Mouse (Mus musculus): Measurements from ENCODE around the gene Sfpq. TPM values are rescaled to one million over a fixed set of nuclear protein-coding genes. Genes with fewer than 3 reads are reported as not detected.
A peak's percentile ranks its signal among the peaks of the same experiment; 100 is the strongest.

The Sfpq gene
- polyA plus RNA-seq, 1 experiment from 2014 or later = 67.3 TPM

DNA sequence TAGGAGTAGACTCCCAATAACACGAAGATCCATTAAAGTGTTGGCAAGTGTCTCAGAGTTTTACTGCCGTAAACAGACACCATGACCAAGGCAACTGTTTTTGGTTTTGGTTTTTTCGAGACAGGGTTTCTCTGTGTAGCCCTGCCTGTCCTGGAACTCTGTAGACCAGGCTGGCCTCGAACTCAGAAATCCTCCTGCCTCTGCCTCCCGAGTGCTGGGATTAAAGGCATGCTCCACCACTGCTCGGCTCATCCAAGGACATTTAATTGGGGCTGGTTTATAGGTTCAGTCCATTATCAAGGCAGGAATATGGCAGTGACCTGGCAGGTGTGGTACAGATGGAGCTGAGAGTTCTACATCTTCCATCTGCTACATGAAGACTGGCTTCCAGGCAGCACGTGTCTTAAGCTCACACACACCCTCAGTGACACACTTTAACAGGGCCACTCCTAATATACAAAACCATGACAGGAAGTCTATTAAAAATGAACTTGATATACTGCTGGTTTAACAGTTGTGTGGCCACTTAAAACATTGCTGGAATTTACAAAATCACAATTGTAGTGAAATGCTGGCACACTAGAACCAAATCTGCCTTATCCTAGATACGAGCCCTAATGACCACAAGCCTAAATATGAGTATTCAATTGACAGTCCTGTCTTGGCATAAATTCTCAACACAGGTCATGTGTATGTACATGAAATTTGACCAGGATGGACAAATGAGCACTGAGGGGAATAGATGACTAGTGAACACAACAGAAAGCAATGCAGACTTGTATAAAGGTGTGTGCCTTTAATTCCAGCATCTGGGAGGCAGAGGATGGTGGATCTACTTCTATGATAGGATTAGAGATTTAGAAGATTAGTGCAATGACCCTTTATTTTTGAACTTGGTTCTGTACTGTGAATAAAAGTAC is 17.0 kb downstream of the Sfpq start:
- Histone ChIP-seq H3K27me3 (replicated peaks) (no peaks in the 10 kb centered on the region), H3K27ac (replicated peaks) (no peak overlapping the region), H3K9me3 (replicated peaks) (no peaks in the 10 kb centered on the region), H3K4me3 (replicated peaks) (no peak overlapping the region), H3K4me2 (no peak overlapping the region), H3K4me1 (peaks cover 10% of the 10 kb centered on the region), H3K36me3 (peaks cover 62% of the 10 kb centered on the region), H3K9ac (replicated peaks) (no peak overlapping the region)
- 86% methylated on average over 8 of the region's 8 CpGs for WGBS
- no peak for ATAC-seq (ENCODE audit: low FRiP score)

DNA sequence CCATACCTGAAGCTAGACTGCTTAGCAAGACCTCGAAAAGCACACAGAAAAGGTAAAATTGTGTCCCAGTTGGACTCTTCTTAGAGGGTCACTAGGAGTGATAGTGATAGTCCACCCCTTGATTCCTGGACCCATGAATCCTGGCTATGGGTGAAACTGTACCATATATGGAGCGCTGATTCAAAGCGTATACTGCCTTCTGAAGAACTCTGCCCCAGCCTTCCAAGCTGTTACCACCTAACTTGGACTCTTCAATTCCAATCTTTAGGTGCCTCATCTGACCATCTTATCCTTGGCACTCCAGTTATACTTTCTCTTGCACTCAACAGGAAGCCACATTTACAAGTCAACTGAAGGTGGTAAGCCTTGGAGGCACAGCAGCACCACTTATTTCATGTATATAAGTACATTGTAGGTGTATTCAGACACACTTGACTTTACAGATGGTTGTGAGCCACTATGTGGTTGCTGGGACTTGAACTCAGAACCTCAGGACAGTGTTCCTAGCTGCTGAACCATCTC is 17.8 kb downstream of the Sfpq start:
- no peak overlapping the region for H3K4me2 ChIP-seq
- H3K4me1 ChIP-seq = peaks cover 4% of the 10 kb centered on the region; the same call in 1 of the 2 replicates
- H3K27me3 ChIP-seq (replicated peaks) = no peaks in the 10 kb centered on the region
- H3K4me3 ChIP-seq (replicated peaks) = no peak overlapping the region
- no peak for ATAC-seq (ENCODE audit: low FRiP score)
- no peak overlapping the region for H3K9ac ChIP-seq (replicated peaks)
- WGBS = 92% methylated on average over 3 of the region's 3 CpGs
- H3K9me3 ChIP-seq (replicated peaks) = no peaks in the 10 kb centered on the region
- H3K36me3 ChIP-seq = peaks cover 55% of the 10 kb centered on the region
- H3K27ac ChIP-seq (replicated peaks) = no peak overlapping the region

DNA sequence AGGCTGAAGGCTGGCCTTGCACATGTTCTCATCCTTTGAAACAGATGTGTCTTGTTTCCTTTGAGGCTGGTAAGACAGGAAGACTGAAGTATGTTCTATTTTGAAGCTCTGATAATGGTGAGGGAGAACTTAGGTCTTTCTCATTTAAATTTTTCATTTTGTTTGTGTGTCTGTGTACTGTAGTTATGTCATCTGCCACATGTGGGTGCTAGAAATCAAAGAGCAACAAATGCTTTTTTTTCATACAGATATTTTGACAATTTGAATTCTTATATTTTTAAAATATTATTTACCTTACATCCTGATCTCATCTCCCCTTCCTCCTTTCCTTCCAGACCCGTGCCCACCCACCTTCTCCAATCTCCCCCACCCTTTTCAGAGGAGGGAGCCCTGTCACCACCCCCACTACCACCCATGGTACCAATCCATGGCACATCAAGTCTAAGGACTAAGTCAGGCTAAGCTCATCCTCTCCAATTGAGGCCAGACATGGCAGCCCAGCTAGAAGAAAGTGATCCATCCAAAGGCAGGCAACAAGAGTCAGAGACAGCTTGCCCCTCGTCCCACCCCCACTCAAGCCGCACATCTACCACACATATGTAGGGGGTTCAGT is 18.9 kb downstream of the Sfpq start:
- no peak overlapping the region for H3K4me3 ChIP-seq (replicated peaks)
- 83% methylated on average over 3 of the region's 3 CpGs for WGBS
- H3K4me2 ChIP-seq = no peak overlapping the region
- H3K27ac ChIP-seq (replicated peaks) = no peak overlapping the region
- no peaks in the 10 kb centered on the region for H3K9me3 ChIP-seq (replicated peaks)
- H3K9ac ChIP-seq (replicated peaks) = no peak overlapping the region
- peaks cover 54% of the 10 kb centered on the region for H3K36me3 ChIP-seq
- no peaks in the 10 kb centered on the region for H3K4me1 ChIP-seq
- no peaks in the 10 kb centered on the region for H3K27me3 ChIP-seq (replicated peaks)
- ATAC-seq (ENCODE audit: low FRiP score) = no peak

DNA sequence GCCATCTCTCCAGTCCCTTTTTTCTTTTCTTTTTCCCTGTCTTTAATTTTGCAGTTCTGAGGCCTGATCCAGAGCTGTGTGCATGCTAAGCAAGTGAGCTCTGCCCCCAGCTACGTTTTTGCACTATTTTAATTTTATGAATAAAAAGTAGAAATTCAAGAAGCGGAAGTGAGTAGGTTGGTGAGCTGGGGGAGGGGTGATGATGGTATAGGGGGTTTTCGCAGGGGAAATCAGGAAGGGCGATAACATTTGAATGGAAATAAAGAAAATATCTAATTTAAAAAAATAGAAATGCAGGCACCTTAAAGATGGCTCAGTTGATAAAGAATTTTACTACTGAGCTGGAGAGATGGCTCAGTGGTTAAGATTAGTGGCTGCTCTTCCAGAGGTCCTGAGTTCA is 22.4 kb downstream of the Sfpq start:
- 89% methylated on average over 4 of the region's 4 CpGs for WGBS
- Histone ChIP-seq H3K4me2 (no peak overlapping the region), H3K36me3 (peaks cover 60% of the 10 kb centered on the region)

DNA sequence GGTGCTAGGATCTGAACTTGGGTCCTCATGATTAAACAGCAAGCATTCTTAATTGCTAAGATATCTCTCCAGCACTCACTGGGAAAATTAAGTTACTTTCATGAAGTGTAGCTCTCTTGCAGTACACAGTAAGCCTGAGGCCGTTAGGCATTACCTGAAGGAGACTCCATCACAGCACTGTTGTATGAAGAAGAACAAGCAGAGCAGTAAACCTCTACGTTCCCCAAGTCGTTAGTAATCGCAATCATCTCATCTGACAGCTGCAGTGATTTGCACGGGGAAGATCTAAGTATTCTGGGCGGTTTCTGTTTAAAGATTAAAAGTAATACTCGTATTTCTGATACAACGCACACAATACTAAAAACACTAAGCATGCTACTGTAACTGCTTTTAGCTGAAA is 30.0 kb downstream of the Sfpq start:
- H3K36me3 ChIP-seq = peaks cover 52% of the 10 kb centered on the region
- WGBS = 89% methylated on average over 8 of the region's 8 CpGs

More for the DNA sequence above, 22.4 kb downstream of the Sfpq start:
- H3K4me3 ChIP-seq (replicated peaks) = no peak overlapping the region
- H3K9ac ChIP-seq (replicated peaks) = no peak overlapping the region
- H3K9me3 ChIP-seq (replicated peaks) = no peaks in the 10 kb centered on the region
- no peaks in the 10 kb centered on the region for H3K27me3 ChIP-seq (replicated peaks)
- no peak for ATAC-seq (ENCODE audit: low FRiP score)
- H3K27ac ChIP-seq (replicated peaks) = no peak overlapping the region
- H3K4me1 ChIP-seq = no peaks in the 10 kb centered on the region

DNA sequence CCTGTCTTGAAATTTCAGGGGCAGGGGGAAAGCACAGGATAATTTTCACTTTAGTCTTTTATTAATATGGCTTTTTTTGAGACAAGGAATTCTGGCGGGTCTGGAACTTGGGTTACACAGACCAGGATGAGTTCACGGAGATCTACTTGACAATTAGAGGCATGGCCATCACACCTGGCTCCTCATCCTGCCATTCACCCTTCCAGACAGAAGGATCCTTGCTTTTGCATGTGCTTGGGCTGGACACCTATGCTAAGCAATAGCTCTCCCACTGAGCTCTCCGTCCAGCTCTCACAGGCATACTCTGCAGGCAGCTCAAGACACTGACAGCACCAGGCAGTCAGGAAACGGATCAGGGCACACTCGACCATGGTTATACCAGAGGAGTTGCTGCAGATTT is 31.9 kb downstream of the Sfpq start:
- ATAC-seq (ENCODE audit: low FRiP score) = no peak

More for the DNA sequence above, 30.0 kb downstream of the Sfpq start:
- no peak for ATAC-seq (ENCODE audit: low FRiP score)
- no peaks in the 10 kb centered on the region for H3K9me3 ChIP-seq (replicated peaks)
- H3K27me3 ChIP-seq (replicated peaks) = no peaks in the 10 kb centered on the region
- no peaks in the 10 kb centered on the region for H3K4me1 ChIP-seq
- no peak overlapping the region for H3K4me3 ChIP-seq (replicated peaks)
- H3K27ac ChIP-seq (replicated peaks) = no peak overlapping the region
- H3K4me2 ChIP-seq = no peak overlapping the region
- H3K9ac ChIP-seq (replicated peaks) = no peak overlapping the region

DNA sequence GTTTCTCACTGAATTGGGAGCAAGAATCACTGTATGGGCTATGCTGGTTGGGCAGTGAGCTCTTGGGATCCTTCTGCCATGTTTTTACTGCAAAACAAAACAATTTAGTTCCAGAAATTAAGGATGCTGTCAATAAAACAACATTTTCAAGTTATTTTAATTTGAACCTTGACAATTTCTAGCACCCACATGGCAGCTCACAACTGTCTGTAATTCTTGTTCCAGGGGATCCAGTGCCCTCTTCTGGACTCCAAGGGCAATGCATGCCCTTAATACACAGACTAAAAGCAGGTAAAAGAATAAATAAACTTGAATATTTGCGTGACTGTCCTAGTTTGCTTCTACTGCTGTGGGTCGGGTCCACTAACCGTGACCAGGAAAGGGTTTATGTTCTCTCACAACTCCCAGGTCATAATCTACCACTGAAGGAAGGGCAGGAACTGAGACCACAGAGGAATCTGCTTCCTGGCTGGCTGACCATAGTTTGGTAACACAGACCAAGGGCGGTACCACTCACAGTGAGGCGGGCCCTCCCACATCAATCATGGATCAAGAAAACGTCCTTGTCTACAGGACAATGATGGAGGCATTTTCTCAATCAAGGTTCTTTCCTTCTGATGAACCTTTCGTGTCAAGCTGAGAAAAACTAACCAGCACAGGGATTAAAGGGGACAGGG is 33.5 kb downstream of the Sfpq start:
- H3K27ac ChIP-seq (replicated peaks) = no peak overlapping the region
- 84% methylated on average over 7 of the region's 7 CpGs for WGBS
- no peak overlapping the region for H3K4me3 ChIP-seq (replicated peaks)
- no peaks in the 10 kb centered on the region for H3K27me3 ChIP-seq (replicated peaks)
- ATAC-seq (ENCODE audit: low FRiP score) = no peak
- H3K4me1 ChIP-seq = peaks cover 2% of the 10 kb centered on the region; the same call in 1 of the 2 replicates
- H3K36me3 ChIP-seq = peaks cover 38% of the 10 kb centered on the region
- H3K9ac ChIP-seq (replicated peaks) = no peak overlapping the region
- H3K9me3 ChIP-seq (replicated peaks) = no peaks in the 10 kb centered on the region
- no peak overlapping the region for H3K4me2 ChIP-seq

More for the DNA sequence above, 31.9 kb downstream of the Sfpq start:
- Histone ChIP-seq H3K4me3 (replicated peaks) (no peak overlapping the region), H3K4me1 (no peaks in the 10 kb centered on the region), H3K27ac (replicated peaks) (no peak overlapping the region), H3K9me3 (replicated peaks) (no peaks in the 10 kb centered on the region), H3K4me2 (no peak overlapping the region), H3K27me3 (replicated peaks) (no peaks in the 10 kb centered on the region), H3K36me3 (peaks cover 44% of the 10 kb centered on the region), H3K9ac (replicated peaks) (no peak overlapping the region)
- WGBS = 96% methylated on average over 5 of the region's 5 CpGs

DNA sequence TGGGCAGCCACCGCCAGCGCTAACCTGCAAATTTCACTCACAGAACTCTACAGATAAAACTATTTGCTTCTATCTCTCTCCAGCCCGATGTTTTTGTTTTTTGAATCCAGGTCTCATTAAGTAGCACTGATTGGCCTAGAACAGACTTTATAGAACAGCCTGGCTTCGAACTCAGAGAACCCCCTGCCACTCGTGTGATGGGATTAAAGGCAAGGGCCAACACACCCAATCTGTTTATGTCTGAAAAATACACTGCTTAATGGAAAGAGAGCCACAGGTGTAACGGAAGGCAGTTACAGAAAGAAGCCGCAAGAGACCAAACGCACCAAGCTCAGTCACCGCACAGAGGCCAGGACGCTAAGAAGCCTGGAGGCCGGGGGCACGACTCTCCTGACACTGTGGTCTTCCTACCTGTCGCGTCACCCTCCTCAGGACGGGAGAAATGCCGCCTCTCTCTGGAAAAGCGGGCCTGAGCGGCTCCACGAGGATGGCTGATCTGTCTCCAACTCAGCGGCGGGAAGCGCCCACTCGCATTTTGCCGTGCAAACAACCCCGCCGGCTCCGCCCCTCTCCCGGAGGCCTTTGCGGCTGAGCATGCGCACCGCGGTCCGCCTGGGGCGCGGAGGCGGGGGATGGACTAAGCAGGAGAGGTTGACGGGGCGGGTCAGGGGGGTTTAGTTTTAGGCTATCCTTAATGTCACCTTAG is 39.6 kb downstream of the Sfpq start, which contains the start of gene Zmym1:
Gene Zmym1, minus strand, starts transcription at position 568 of the 706 bp plus-strand sequence.
- WGBS = 2% methylated on average over 38 of the region's 38 CpGs
- ATAC-seq (ENCODE audit: low FRiP score) = peak; percentile 91
- peak within 1 kb of the TSS; percentile 60 for H3K27ac ChIP-seq (replicated peaks)
- H3K9me3 ChIP-seq (replicated peaks) = no peaks in the 10 kb centered on the region
- H3K4me2 ChIP-seq = peak within 1 kb of the TSS; percentile 73
- no peaks in the 10 kb centered on the region for H3K27me3 ChIP-seq (replicated peaks)
- peaks cover 17% of the 10 kb centered on the region for H3K36me3 ChIP-seq
- H3K4me3 ChIP-seq (replicated peaks) = peak within 1 kb of the TSS; percentile 68
- H3K4me1 ChIP-seq = peaks cover 15% of the 10 kb centered on the region
- H3K9ac ChIP-seq (replicated peaks) = peak within 1 kb of the TSS; percentile 58

DNA sequence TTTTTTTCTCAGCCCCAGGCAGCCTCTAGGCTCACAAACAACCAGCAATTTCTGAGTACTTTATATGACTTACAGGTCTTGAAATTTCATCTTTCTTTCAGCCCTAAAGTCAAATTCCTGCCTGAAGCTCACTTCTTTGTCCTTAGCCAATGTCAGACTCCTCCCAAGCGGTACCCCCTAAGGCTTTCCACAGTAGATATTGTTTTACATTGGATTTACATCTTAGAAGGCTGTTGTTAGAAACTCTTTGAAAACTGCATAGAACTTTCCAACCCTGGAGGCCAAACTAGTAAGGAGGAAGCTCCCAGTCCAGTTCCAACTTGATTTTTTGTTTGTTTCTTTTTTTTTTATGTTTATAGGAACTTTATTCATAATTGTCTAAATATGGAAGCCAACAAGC is 42.9 kb downstream of the Sfpq start:
- H3K9ac ChIP-seq (replicated peaks) = no peak overlapping the region
- no peaks in the 10 kb centered on the region for H3K9me3 ChIP-seq (replicated peaks)
- H3K4me2 ChIP-seq = no peak overlapping the region
- no peak for ATAC-seq (ENCODE audit: low FRiP score)
- H3K4me1 ChIP-seq = peaks cover 15% of the 10 kb centered on the region
- no peaks in the 10 kb centered on the region for H3K27me3 ChIP-seq (replicated peaks)
- no peak overlapping the region for H3K27ac ChIP-seq (replicated peaks)
- no peak overlapping the region for H3K4me3 ChIP-seq (replicated peaks)
- WGBS = 70% methylated on average over 1 of the region's 1 CpGs
- no peaks in the 10 kb centered on the region for H3K36me3 ChIP-seq

DNA sequence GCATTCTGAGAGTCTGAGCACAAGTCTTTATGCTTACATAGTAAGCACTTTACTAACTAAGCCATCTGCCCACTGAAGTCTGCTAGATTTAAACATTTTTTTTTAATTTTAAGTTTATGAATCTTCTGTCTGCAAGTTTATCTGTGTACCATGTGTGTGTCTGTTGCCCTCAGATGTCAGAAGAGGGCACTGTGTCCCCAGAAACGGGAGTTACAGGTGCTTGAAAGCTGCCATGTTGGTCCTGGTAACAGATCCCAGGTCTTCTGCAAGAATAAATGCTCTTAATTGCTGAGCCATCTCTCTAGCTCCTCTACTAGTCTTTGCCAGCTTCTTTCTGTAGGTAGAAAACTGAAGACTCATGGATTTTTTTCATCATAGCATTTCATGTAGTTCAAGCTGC is 53.8 kb downstream of the Sfpq start:
- 78% methylated on average over 1 of the region's 1 CpGs for WGBS
- ATAC-seq (ENCODE audit: low FRiP score) = no peak
- Histone ChIP-seq H3K9ac (replicated peaks) (no peak overlapping the region), H3K36me3 (no peaks in the 10 kb centered on the region), H3K27me3 (replicated peaks) (no peaks in the 10 kb centered on the region), H3K9me3 (replicated peaks) (no peaks in the 10 kb centered on the region), H3K4me1 (peaks cover 20% of the 10 kb centered on the region), H3K4me2 (no peak overlapping the region), H3K4me3 (replicated peaks) (no peak overlapping the region), H3K27ac (replicated peaks) (no peak overlapping the region)
